Mouse (Mus musculus) layer of hippocampus, adult 18-20 months (tissue): Measurements from ENCODE around the gene Rab11a. TPM values are rescaled to one million over a fixed set of nuclear protein-coding genes. Genes with fewer than 3 reads are reported as not detected.
"Not testable (repeated sequence)": the region's sequence is repeated elsewhere in the genome, so short reads cannot be mapped to it uniquely, and the experiment has no call there.

Experiments
- DNase-seq, 2 experiments: peaks; one replicate each; pipeline ENCODE4 v3.0.0; 2022; ENCODE audit warnings: low spot score in 2 of 2
- microRNA-seq, 2 experiments: library from miRNA; unstranded; fragments of <30 nt; microRNA quantifications; one replicate each; pipeline ENCODE4 v1.2.0; 2021
- total RNA-seq, 2 experiments: library from RNA; stranded (reverse); gene quantifications; 2 replicates each; pipeline ENCODE4 v1.2.3; 2021

The Rab11a gene
- total RNA-seq, 2 experiments from 2014 or later = 208 to 222 TPM

- no peak for DNase-seq
These were observed 40.6 kb downstream of the Rab11a start for GRCm38 (mm10) chr9:64697006-64697405.

GRCm38 (mm10) chr9:64696404-64696803, 41.2 kb downstream of the Rab11a start:
- no peak for DNase-seq

- DNase-seq = no peak
These were observed 42.3 kb downstream of the Rab11a start for GRCm38 (mm10) chr9:64695266-64695665.

- no peak for DNase-seq
These were observed 44.5 kb downstream of the Rab11a start for GRCm38 (mm10) chr9:64693094-64693493.

GRCm38 (mm10) chr9:64691176-64691575, 46.4 kb downstream of the Rab11a start:
- peak in 1 of 2 experiments; percentile 45 for DNase-seq

DNA sequence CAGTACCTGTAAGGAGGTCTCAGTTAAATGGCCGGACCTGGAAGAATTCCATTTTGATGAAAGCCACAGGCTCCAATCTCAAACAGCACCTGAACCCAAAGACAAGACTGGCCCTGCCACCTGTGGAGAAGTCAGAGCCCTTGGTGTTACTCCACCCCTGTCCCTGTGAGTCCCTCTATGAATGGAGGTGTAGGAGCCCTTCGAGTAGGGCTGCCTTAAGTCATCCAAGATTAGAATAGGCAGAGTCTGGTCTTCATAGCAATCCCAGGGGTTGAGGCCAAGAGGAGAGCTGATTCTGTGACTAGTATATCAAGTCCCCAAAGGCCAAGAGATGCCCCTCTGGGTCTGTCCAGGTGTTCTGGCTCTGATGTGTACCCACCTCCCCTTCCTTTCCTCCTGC, 46.8 kb downstream of the Rab11a start:
- DNase-seq = no peak

GRCm38 (mm10) chr9:64688015-64688394, 49.6 kb downstream of the Rab11a start:
- no peak for DNase-seq

GRCm38 (mm10) chr9:64687122-64688014, 50.2 kb downstream of the Rab11a start:
- no peak for DNase-seq

DNA sequence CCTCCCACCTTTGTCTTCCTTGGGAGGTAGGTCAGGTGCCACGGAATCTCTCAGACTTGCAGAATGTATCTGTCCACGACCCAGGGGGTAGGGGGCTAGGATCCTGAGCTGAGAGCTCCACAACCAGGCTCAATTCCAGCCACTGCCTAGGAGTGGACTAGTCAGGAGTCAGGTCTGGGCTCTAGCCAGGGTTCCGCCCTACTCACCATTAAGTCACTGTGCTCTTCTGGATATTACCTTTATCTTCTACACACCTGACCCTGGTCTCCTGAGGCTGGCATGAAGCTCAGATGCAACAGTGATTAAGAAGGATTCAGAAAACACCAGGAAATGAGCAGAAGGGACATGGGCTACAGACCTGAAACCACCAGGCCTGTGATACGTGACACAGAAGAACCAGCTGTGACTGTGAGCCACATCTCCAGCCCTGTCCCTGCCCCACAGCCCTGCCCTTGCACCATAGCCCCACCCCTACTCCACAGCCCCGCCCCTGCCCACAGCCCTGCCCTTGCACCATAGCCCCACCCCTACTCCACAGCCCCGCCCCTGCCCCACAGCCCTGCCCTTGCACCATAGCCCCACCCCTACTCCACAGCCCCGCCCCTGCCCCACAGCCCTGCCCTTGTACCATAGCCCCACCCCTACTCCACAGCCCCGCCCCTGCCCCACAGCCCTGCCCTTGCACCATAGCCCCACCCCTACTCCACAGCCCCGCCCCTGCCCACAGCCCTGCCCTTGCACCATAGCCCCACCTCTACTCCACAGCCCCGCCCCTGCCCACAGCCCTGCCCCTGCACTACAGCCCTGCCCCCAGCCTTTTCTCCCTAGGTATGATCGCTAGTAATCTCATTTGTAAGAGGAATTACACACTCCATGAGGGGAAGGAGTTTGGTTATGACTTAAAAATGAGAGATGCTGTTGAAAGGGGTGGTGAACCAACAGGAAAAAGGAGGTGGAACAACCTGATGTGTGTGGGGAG, 65.9 kb downstream of the Rab11a start:
- DNase-seq = not testable (repeated sequence)

DNA sequence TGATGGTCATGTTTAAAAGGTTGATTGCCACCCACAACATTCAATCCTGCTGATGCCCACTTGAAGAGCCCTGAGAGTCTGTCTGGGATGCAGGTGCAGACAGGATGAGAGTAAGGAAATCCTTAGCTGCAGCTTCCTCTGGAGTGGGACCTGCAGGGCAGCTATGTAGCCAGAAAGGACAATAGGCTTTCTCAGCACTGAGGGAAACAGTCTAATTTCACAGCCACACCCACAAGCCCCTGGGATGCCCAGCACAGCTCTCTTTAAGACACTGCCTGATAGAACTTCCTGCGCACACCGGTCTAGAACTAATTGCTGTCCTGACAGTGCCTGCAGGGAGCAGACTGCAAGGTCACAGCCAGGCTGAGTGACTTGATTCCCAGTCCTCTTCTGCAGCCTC, 69.6 kb downstream of the Rab11a start:
- DNase-seq = no peak

DNA sequence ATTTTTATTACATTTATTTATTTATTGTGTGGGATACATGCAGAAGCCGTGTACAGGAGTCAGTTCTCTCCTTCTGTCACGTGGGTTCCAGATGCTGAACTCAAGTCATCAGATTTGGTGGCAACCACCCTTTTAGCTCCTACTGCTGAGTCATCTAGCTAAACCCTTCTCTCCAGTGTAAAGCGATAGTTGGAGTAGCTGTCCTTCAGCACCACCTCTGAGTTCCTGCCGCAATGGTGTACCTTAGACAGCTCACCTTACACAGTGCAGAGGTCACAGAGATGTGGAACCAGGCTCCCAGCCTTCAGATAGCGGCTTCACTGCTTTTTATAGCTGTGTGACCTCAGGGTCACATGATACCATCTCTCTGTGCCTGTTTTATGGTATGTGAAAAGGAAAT, 70.0 kb downstream of the Rab11a start:
- no peak for DNase-seq

- DNase-seq = no peak
These were observed 71.0 kb downstream of the Rab11a start for GRCm38 (mm10) chr9:64666549-64666948.

Small RNA genes within 50 kb of the gene (microRNA-seq; reads per million reads assigned to microRNA genes)
- 0 reads per million in 2 experiments for gene Gm47308

Other genes with a start within 250 kb of the Rab11a start
- 10 to 100 TPM; 35.5 to 37.6 TPM for gene Dennd4a, start 73.6 kb upstream of the Rab11a start, total RNA-seq
- under 1 TPM; 0.08 to 0.12 TPM for gene Slc24a1, start 213.8 kb upstream of the Rab11a start, total RNA-seq
- gene Ints14, start 223.1 kb upstream of the Rab11a start, total RNA-seq = 10 to 100 TPM; 17.3 to 20.8 TPM